Mouse (Mus musculus): ENCODE measurements around the gene Ptch1. TPM values are rescaled to one million over a fixed set of nuclear protein-coding genes. Genes with fewer than 3 reads are reported as not detected.

Ptch1 gene
- 22.6 and 23.9 TPM in 2 replicates for polyA plus RNA-seq (2016; fragmentation: Nextera tagmentation; extraction: Ambion mirVana)

DNA sequence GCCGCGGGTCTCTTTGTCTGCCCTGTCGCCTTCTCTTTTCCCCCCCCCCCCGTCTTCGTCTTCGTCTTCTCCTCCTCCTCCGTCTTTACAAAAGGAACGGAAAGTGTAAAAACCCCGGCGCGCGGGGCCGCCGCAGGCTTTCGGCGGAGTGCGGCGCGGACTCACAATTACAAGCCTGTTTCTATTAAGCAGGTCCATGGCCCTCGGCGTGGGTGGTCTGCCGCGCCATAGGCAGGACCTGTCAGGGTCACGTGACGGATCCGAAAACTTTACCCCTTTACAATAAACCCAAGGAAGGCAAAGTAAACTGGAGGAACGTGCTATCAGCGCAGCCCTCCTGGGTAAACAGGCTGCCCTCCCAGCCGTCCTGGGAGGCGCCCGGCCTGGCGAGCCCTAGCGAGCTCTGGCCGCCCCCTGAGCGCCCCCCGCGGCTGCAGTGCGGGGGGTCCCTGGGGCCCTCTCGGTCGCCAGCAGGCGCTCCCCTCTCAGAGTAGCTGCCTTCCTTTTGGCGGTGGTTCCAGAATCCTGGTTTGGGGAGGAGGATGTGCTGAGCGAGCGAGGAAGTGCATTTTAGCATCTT is at the start of gene Ptch1:
TSS of gene Ptch1 (minus strand) at position 343 of the 580 bp plus-strand sequence.
- peak within 1 kb of the TSS; percentile 90 for H3K9ac ChIP-seq
- H3K27ac ChIP-seq = peak within 1 kb of the TSS; percentile 70
- ATAC-seq (ENCODE audit: low FRiP score, low read depth) = peak; percentile 64
- H3K4me1 ChIP-seq = peaks cover 30% of the 10 kb centered on the region
- WGBS = 1% methylated on average over 42 of the region's 44 CpGs
- no peaks in the 10 kb centered on the region for H3K36me3 ChIP-seq
- peaks cover 29% of the 10 kb centered on the region; the same call in 1 of the 2 replicates for H3K27me3 ChIP-seq (replicated peaks)
- H3K4me2 ChIP-seq (replicated peaks) = peak within 1 kb of the TSS; percentile 90
- peak within 1 kb of the TSS; percentile 68 for H3K4me3 ChIP-seq
- no peaks in the 10 kb centered on the region for H3K9me3 ChIP-seq

GRCm38 (mm10) chr13:63621301-63621700 is 47.9 kb upstream of the Ptch1 start:
- Histone ChIP-seq H3K9ac (no peak overlapping the region), H3K27me3 (replicated peaks) (no peaks in the 10 kb centered on the region), H3K4me1 (no peaks in the 10 kb centered on the region), H3K4me2 (replicated peaks) (no peak overlapping the region), H3K27ac (no peak overlapping the region), H3K4me3 (no peak overlapping the region), H3K9me3 (no peaks in the 10 kb centered on the region), H3K36me3 (no peaks in the 10 kb centered on the region)
- 57% methylated on average over 3 of the region's 3 CpGs for WGBS
- ATAC-seq (ENCODE audit: low FRiP score, low read depth) = no peak

- H3K36me3 ChIP-seq = no peaks in the 10 kb centered on the region
- H3K4me1 ChIP-seq = peaks cover 6% of the 10 kb centered on the region
- no peak overlapping the region for H3K4me3 ChIP-seq
- H3K4me2 ChIP-seq (replicated peaks) = no peak overlapping the region
- no peak overlapping the region for H3K9ac ChIP-seq
- ATAC-seq (ENCODE audit: low FRiP score, low read depth) = no peak
- H3K27ac ChIP-seq = no peak overlapping the region
- no peaks in the 10 kb centered on the region for H3K9me3 ChIP-seq
- H3K27me3 ChIP-seq (replicated peaks) = no peaks in the 10 kb centered on the region
- WGBS = 67% methylated on average over 2 of the region's 2 CpGs
Observed at GRCm38 (mm10) chr13:63613201-63613600, 39.8 kb upstream of the Ptch1 start.

GRCm38 (mm10) chr13:63609734-63610133 is 36.3 kb upstream of the Ptch1 start:
- 31% methylated on average over 10 of the region's 10 CpGs for WGBS
- no peak overlapping the region for H3K4me2 ChIP-seq (replicated peaks)
- no peaks in the 10 kb centered on the region for H3K36me3 ChIP-seq
- no peaks in the 10 kb centered on the region for H3K9me3 ChIP-seq
- H3K4me3 ChIP-seq = no peak overlapping the region
- peaks cover 6% of the 10 kb centered on the region for H3K4me1 ChIP-seq
- no peaks in the 10 kb centered on the region for H3K27me3 ChIP-seq (replicated peaks)
- no peak for ATAC-seq (ENCODE audit: low FRiP score, low read depth)
- no peak overlapping the region for H3K9ac ChIP-seq
- no peak overlapping the region for H3K27ac ChIP-seq

DNA sequence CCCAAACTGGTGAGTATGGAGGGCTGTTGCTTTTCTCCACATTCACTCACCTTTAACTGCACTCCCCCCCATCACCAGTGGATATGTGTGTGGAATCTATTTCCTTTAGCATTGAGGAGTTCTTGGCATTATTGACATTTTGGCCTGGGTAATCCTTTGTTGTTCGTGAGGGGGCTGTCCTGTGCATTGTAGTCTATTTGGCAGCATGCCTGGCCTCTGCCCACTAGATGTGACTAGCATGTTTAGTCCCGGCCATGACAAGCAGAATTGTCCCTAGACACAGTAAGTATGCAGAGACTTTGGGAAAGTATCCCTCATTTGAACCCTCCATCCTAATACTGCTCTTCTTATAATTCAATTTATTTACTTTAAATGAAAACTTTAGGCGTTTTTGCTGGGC is 24.2 kb upstream of the Ptch1 start:
- H3K27me3 ChIP-seq (replicated peaks) = no peaks in the 10 kb centered on the region
- H3K9me3 ChIP-seq = no peaks in the 10 kb centered on the region
- H3K27ac ChIP-seq = no peak overlapping the region
- H3K4me3 ChIP-seq = no peak overlapping the region
- WGBS = 66% methylated on average over 3 of the region's 3 CpGs
- no peak overlapping the region for H3K9ac ChIP-seq
- H3K36me3 ChIP-seq = no peaks in the 10 kb centered on the region
- no peak for ATAC-seq (ENCODE audit: low FRiP score, low read depth)
- H3K4me2 ChIP-seq (replicated peaks) = no peak overlapping the region
- 0 out of 2 replicates have a peak, but pooled peaks cover 5% of the 10 kb centered on the region for H3K4me1 ChIP-seq

- Histone ChIP-seq H3K4me3 (no peak overlapping the region), H3K4me2 (replicated peaks) (no peak overlapping the region), H3K27me3 (replicated peaks) (no peaks in the 10 kb centered on the region), H3K4me1 (0 out of 2 replicates have a peak, but pooled peaks cover 5% of the 10 kb centered on the region), H3K27ac (no peak overlapping the region), H3K9ac (no peak overlapping the region), H3K36me3 (no peaks in the 10 kb centered on the region), H3K9me3 (no peaks in the 10 kb centered on the region)
- 71% methylated on average over 7 of the region's 7 CpGs for WGBS
- no peak for ATAC-seq (ENCODE audit: low FRiP score, low read depth)
Observed at GRCm38 (mm10) chr13:63595869-63596268, 22.5 kb upstream of the Ptch1 start.

GRCm38 (mm10) chr13:63593469-63594050 is 20.2 kb upstream of the Ptch1 start:
- WGBS = 62% methylated on average over 13 of the region's 13 CpGs
- no peaks in the 10 kb centered on the region for H3K9me3 ChIP-seq
- no peak overlapping the region for H3K4me3 ChIP-seq
- no peaks in the 10 kb centered on the region for H3K27me3 ChIP-seq (replicated peaks)
- H3K4me2 ChIP-seq (replicated peaks) = no peak overlapping the region
- H3K9ac ChIP-seq = no peak overlapping the region
- no peaks in the 10 kb centered on the region for H3K36me3 ChIP-seq
- H3K4me1 ChIP-seq = 0 out of 2 replicates have a peak, but pooled peaks cover 5% of the 10 kb centered on the region
- peak; percentile 33; the same call in 1 of the 2 replicates for ATAC-seq (ENCODE audit: low FRiP score, low read depth)
- H3K27ac ChIP-seq = no peak overlapping the region

DNA sequence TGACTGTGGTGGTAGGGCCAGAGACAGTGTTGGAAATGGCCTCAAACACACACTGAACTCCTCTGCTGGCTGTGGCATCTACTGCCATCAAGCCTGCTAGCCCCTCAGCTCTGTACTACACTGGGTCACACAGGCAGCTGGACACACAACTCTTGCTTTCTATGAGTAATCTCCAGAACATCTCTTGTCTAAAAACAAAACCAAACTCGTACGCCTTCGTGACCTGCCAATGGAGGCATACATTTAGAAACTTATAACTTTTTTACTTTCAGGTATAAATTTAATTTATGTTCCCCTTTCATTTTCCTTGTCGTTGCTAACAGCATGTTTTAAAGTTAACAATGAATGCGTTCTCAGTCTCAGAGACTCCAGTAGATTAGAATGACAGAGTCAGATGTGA is 19.4 kb upstream of the Ptch1 start:
- no peak for ATAC-seq (ENCODE audit: low FRiP score, low read depth)
- no peaks in the 10 kb centered on the region for H3K9me3 ChIP-seq
- H3K9ac ChIP-seq = no peak overlapping the region
- H3K27ac ChIP-seq = no peak overlapping the region
- 0 out of 2 replicates have a peak, but pooled peaks cover 5% of the 10 kb centered on the region for H3K4me1 ChIP-seq
- no peak overlapping the region for H3K4me2 ChIP-seq (replicated peaks)
- H3K4me3 ChIP-seq = no peak overlapping the region
- no peaks in the 10 kb centered on the region for H3K36me3 ChIP-seq
- H3K27me3 ChIP-seq (replicated peaks) = no peaks in the 10 kb centered on the region
- WGBS = 85% methylated on average over 5 of the region's 5 CpGs

- H3K4me1 ChIP-seq = peaks cover 22% of the 10 kb centered on the region
- peaks cover 25% of the 10 kb centered on the region; the same call in 1 of the 2 replicates for H3K27me3 ChIP-seq (replicated peaks)
- no peaks in the 10 kb centered on the region for H3K36me3 ChIP-seq
Observed at GRCm38 (mm10) chr13:63574601-63575000, 1.2 kb upstream of the Ptch1 start.

DNA sequence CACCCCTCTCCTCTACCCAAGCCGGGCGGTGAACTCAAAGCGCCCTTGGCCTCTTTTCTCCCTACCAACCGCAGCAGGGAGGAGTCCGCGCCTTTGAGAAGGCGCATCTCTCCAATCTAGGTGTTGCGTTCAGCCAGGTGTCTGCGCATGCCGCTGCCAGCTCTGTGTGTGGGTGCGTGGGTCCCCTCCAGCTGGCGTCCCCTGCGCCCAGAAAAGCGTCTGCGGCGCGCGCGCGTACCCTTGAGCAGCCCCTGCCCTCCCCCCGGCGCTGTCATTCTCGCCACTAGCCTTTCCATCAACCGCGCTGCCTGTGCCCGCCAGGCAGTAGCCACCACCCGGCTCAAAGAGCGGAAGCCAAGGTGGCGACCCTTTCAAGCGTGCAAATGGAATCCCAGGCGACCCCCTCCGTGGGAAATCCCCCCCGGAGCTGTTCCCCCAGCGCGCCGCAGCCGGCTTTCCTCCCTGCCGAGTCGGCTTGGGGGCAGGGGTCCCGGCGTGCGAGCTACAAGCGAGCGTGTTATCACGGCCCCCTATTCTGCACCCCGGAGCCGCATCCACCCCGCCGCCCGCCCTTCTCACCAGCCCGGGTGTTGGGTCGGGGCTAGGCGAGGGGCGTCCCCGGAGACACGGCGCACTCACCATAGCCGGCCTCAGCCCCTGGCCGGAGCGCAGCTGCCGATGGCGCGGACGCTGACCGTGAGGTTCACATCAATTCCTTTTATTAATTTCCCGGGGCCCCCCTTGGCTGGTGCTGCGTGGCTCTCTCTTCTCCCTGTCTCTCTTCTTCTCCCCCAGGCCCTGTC is 744 bp downstream of the Ptch1 start:
- peak overlapping the region; percentile 68 for H3K4me3 ChIP-seq
- peaks cover 29% of the 10 kb centered on the region; the same call in 1 of the 2 replicates for H3K27me3 ChIP-seq (replicated peaks)
- no peaks in the 10 kb centered on the region for H3K36me3 ChIP-seq
- H3K9me3 ChIP-seq = no peaks in the 10 kb centered on the region
- peaks cover 30% of the 10 kb centered on the region for H3K4me1 ChIP-seq
- peak overlapping the region; percentile 90 for H3K9ac ChIP-seq
- peak; percentile 62 for ATAC-seq (ENCODE audit: low FRiP score, low read depth)
- peak overlapping the region; percentile 90 for H3K4me2 ChIP-seq (replicated peaks)
- under 1% methylated on average over 67 of the region's 67 CpGs for WGBS
- peak overlapping the region; percentile 70 for H3K27ac ChIP-seq

More at GRCm38 (mm10) chr13:63574601-63575000, 1.2 kb upstream of the Ptch1 start:
- no peaks in the 10 kb centered on the region for H3K9me3 ChIP-seq
- H3K9ac ChIP-seq = no peak overlapping the region
- no peak for ATAC-seq (ENCODE audit: low FRiP score, low read depth)
- no peak overlapping the region for H3K27ac ChIP-seq
- H3K4me2 ChIP-seq (replicated peaks) = no peak overlapping the region
- H3K4me3 ChIP-seq = no peak overlapping the region
- WGBS = 69% methylated on average over 4 of the region's 4 CpGs

GRCm38 (mm10) chr13:63572111-63572452 is 1.3 kb downstream of the Ptch1 start:
- Histone ChIP-seq H3K4me2 (replicated peaks) (peak overlapping the region; percentile 90), H3K4me3 (peak overlapping the region; percentile 68), H3K9ac (peak overlapping the region; percentile 90), H3K4me1 (peaks cover 30% of the 10 kb centered on the region), H3K36me3 (no peaks in the 10 kb centered on the region), H3K27me3 (replicated peaks) (peaks cover 29% of the 10 kb centered on the region; the same call in 1 of the 2 replicates), H3K9me3 (no peaks in the 10 kb centered on the region), H3K27ac (peak overlapping the region; percentile 70; the same call in 1 of the 2 replicates)
- 0 out of 2 replicates have a peak, but pooled peaks have one; percentile 3 for ATAC-seq (ENCODE audit: low FRiP score, low read depth)
- under 1% methylated on average over 12 of the region's 12 CpGs for WGBS

DNA sequence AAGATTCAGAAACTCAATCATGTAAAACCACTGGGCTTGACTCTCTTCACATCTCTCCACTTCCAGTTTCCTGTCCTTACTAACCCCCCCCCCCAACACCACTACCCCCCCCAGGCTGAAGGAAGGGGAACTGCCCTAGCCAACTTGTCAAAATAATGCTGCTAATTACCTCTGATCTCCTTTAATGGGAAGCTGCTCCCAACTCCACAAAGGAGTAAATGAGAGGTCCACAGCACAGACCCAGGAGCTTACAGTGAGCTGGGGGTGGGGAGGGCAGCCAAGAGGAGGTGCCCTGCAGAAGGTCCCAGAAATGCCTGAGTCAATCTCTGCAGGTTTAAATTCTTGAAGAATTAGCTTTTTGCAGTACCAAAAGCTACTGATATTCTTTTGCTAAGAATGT is 2.9 kb downstream of the Ptch1 start:
- peak overlapping the region; percentile 90 for H3K4me2 ChIP-seq (replicated peaks)
- no peak for ATAC-seq (ENCODE audit: low FRiP score, low read depth)
- H3K9me3 ChIP-seq = no peaks in the 10 kb centered on the region
- H3K4me1 ChIP-seq = peaks cover 30% of the 10 kb centered on the region
- H3K4me3 ChIP-seq = 0 out of 2 replicates have a peak overlapping the region, but pooled peaks have one; percentile 19
- no peak overlapping the region for H3K27ac ChIP-seq
- H3K27me3 ChIP-seq (replicated peaks) = peaks cover 24% of the 10 kb centered on the region; the same call in 1 of the 2 replicates
- no peaks in the 10 kb centered on the region for H3K36me3 ChIP-seq
- H3K9ac ChIP-seq = peak overlapping the region; percentile 26; the same call in 1 of the 2 replicates
